Mouse (Mus musculus): ENCODE results near the gene Morn3. TPM values are rescaled to one million over a fixed set of nuclear protein-coding genes. Genes with fewer than 3 reads are reported as not detected.
A peak's percentile ranks its signal among the peaks of the same experiment; 100 is the strongest.

Gene Morn3
- polyA plus RNA-seq, 2 experiments, result not detected

GRCm38 (mm10) chr5:123059757-123060520, 13.1 kb upstream of the Morn3 start:
- Histone ChIP-seq H3K9me3 (ENCODE audit: control insufficient read depth, low read length) (no peaks in the 10 kb centered on the region), H3K4me2 (replicated peaks; ENCODE audit: low read depth, low read length, severe bottlenecking) (peak overlapping the region; percentile 30), H3K36me3 (ENCODE audit: control insufficient read depth, insufficient read depth, low read length) (no peaks in the 10 kb centered on the region), H3K4me1 (ENCODE audit: control insufficient read depth, insufficient read depth, low read length) (peaks cover 11% of the 10 kb centered on the region), H3K27ac (replicated peaks; ENCODE audit: low read depth, low read length) (peak overlapping the region; percentile 61; the same call in 1 of the 2 replicates), H3K4me3 (replicated peaks; ENCODE audit: low read length) (no peak overlapping the region), H3K9ac (ENCODE audit: low read depth, low read length, severe bottlenecking) (0 out of 2 replicates have a peak overlapping the region, but pooled peaks have one; percentile 35), H3K27me3 (ENCODE audit: control insufficient read depth, insufficient read depth, low read length) (no peaks in the 10 kb centered on the region)
- 17% methylated on average over 14 of the region's 14 CpGs for WGBS
- ATAC-seq (ENCODE audit: low FRiP score, low read depth) (no peak), DNase-seq (ENCODE audit: low spot score) (peak; percentile 42)
- TF ChIP-seq POLR2A (IDR thresholded peaks at IDR 0.05; ENCODE audit: borderline replicate concordance, extremely low read depth, insufficient read depth, insufficient read length), result no peak

- no peak for TF ChIP-seq POLR2A (IDR thresholded peaks at IDR 0.05; ENCODE audit: borderline replicate concordance, extremely low read depth, insufficient read depth, insufficient read length)
- DNase-seq (ENCODE audit: low spot score), result no peak
- Histone ChIP-seq H3K36me3 (ENCODE audit: control insufficient read depth, insufficient read depth, low read length) (no peaks in the 10 kb centered on the region), H3K27me3 (ENCODE audit: control insufficient read depth, insufficient read depth, low read length) (no peaks in the 10 kb centered on the region), H3K9me3 (ENCODE audit: control insufficient read depth, low read length) (no peaks in the 10 kb centered on the region), H3K9ac (ENCODE audit: low read depth, low read length, severe bottlenecking) (peak overlapping the region; percentile 38; the same call in 1 of the 2 replicates), H3K4me2 (replicated peaks; ENCODE audit: low read depth, low read length, severe bottlenecking) (peak overlapping the region; percentile 45), H3K4me1 (ENCODE audit: control insufficient read depth, insufficient read depth, low read length) (peaks cover 11% of the 10 kb centered on the region), H3K4me3 (replicated peaks; ENCODE audit: low read length) (peak overlapping the region; percentile 42), H3K27ac (replicated peaks; ENCODE audit: low read depth, low read length) (peak overlapping the region; percentile 13; the same call in 1 of the 2 replicates)
- ATAC-seq (ENCODE audit: low FRiP score, low read depth), result no peak
- 43% methylated on average over 16 of the region's 16 CpGs for WGBS
Observed at GRCm38 (mm10) chr5:123058251-123059102, 11.7 kb upstream of the Morn3 start.

GRCm38 (mm10) chr5:123057366-123058250, 10.8 kb upstream of the Morn3 start:
- no peaks in the 10 kb centered on the region for H3K9me3 ChIP-seq (ENCODE audit: control insufficient read depth, low read length)
- WGBS, result 8% methylated on average over 48 of the region's 48 CpGs
- H3K4me2 ChIP-seq (replicated peaks; ENCODE audit: low read depth, low read length, severe bottlenecking), result peak overlapping the region; percentile 45
- H3K27ac ChIP-seq (replicated peaks; ENCODE audit: low read depth, low read length), result 0 out of 2 replicates have a peak overlapping the region, but pooled peaks have one; percentile 13
- no peaks in the 10 kb centered on the region for H3K27me3 ChIP-seq (ENCODE audit: control insufficient read depth, insufficient read depth, low read length)
- H3K9ac ChIP-seq (ENCODE audit: low read depth, low read length, severe bottlenecking), result peak overlapping the region; percentile 38; the same call in 1 of the 2 replicates
- peak; percentile 98 for DNase-seq (ENCODE audit: low spot score)
- peak; percentile 95 for ATAC-seq (ENCODE audit: low FRiP score, low read depth)
- no peaks in the 10 kb centered on the region for H3K36me3 ChIP-seq (ENCODE audit: control insufficient read depth, insufficient read depth, low read length)
- H3K4me1 ChIP-seq (ENCODE audit: control insufficient read depth, insufficient read depth, low read length), result peaks cover 11% of the 10 kb centered on the region
- H3K4me3 ChIP-seq (replicated peaks; ENCODE audit: low read length), result peak overlapping the region; percentile 42
- TF ChIP-seq POLR2A (IDR thresholded peaks at IDR 0.05; ENCODE audit: borderline replicate concordance, extremely low read depth, insufficient read depth, insufficient read length), result no peak

DNA sequence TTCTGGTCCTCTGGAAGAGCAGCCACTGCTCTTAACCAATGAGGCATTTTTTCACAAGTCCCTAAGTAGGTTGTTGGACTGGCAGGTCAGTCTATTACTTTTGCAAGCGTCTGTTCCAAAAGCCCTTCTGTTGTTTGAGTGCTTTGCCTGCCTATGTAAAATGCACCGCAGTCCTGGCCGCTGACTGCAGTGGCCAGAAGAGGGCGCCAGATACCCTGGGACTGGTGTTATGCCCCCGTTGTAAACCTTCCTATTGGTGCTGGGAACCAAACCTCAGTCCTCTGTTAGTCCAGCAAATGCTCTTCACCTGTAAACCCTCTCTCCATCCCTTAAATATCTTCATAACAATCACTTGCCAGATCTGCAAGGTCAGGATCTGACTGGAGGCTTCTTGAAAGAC, 4.9 kb upstream of the Morn3 start:
- Histone ChIP-seq H3K4me3 (replicated peaks; ENCODE audit: low read length) (no peak overlapping the region), H3K36me3 (ENCODE audit: control insufficient read depth, insufficient read depth, low read length) (no peaks in the 10 kb centered on the region), H3K4me1 (ENCODE audit: control insufficient read depth, insufficient read depth, low read length) (peaks cover 6% of the 10 kb centered on the region; the same call in 1 of the 2 replicates), H3K27ac (replicated peaks; ENCODE audit: low read depth, low read length) (no peak overlapping the region), H3K9me3 (ENCODE audit: control insufficient read depth, low read length) (no peaks in the 10 kb centered on the region), H3K27me3 (ENCODE audit: control insufficient read depth, insufficient read depth, low read length) (no peaks in the 10 kb centered on the region), H3K4me2 (replicated peaks; ENCODE audit: low read depth, low read length, severe bottlenecking) (no peak overlapping the region), H3K9ac (ENCODE audit: low read depth, low read length, severe bottlenecking) (no peak overlapping the region)
- WGBS, result 82% methylated on average over 5 of the region's 5 CpGs
- DNase-seq (ENCODE audit: low spot score) (no peak), ATAC-seq (ENCODE audit: low FRiP score, low read depth) (no peak)
- TF ChIP-seq POLR2A (IDR thresholded peaks at IDR 0.05; ENCODE audit: borderline replicate concordance, extremely low read depth, insufficient read depth, insufficient read length), result no peak
